In the genomic region with DNA sequence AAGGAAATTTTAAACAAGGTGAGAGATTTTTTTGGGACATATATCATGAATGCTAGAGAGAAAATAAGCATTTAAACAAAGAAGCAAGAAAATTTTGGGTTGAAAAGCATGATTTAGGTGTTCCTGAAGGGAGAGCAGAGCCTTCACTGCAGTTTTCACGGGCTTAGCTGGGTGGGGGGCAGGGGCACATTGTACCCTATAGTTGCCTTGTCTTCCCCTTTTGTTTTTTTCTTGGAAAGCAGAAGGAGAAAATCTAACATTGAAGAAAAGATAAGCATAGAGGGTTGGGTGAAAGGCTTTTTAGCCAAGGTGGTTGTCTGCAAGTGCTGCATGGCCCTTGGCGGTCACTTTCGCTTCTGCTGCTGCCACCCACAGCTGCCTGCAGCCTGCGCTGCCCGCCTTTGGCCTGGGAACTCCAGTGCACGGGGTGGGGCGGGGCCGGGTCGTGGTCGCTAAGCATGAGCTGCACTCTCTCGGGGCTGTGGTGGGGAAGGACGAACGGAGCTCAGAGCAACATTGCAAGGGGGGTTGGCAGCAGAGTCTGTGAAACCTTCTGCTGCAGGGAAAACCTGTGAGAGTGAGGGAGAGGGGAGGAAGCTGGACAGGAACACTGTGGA, we compare ENCODE assay signal across 8 mouse cellular contexts. TPM values are rescaled to one million over a fixed set of nuclear protein-coding genes. Genes with fewer than 3 reads are reported as not detected.
DNase-seq lines count a peak whose midpoint lies in the region; ATAC-seq lines count a peak whose summit lies in the region.

No protein-coding gene starts in this region.

- H3K4me2 ChIP-seq in hindbrain, embryonic 11.5 days (replicated peaks; ENCODE audit: low read depth, low read length) = peak overlapping the region; percentile 43
- peak overlapping the region; percentile 52 for H3K4me2 ChIP-seq in limb, embryonic 15.5 days
- H3K4me2 ChIP-seq in midbrain, embryonic 15.5 days = peak overlapping the region; percentile 70

- ATAC-seq in hindbrain, embryonic 11.5 days (ENCODE audit: low FRiP score) = peak; percentile 93
- ATAC-seq in limb, embryonic 15.5 days (ENCODE audit: insufficient number of reproducible peaks, low FRiP score, low TSS enrichment, low read depth) = 0 out of 2 replicates have a peak, but pooled peaks have one; percentile 61
- peak; percentile 95 for ATAC-seq in midbrain, embryonic 15.5 days (replicated peaks)

- peak overlapping the region; percentile 55 for H3K4me3 ChIP-seq in forebrain, embryonic 10.5 days
- H3K4me3 ChIP-seq in hindbrain, embryonic 11.5 days (ENCODE audit: low read depth, low read length) = peak overlapping the region; percentile 29
- peak overlapping the region; percentile 40 for H3K4me3 ChIP-seq in limb, embryonic 15.5 days
- peak overlapping the region; percentile 43 for H3K4me3 ChIP-seq in midbrain, embryonic 15.5 days

- peaks cover 12% of the 10 kb centered on the region for H3K4me1 ChIP-seq in forebrain, embryonic 10.5 days
- no peaks in the 10 kb centered on the region for H3K4me1 ChIP-seq in hindbrain, embryonic 11.5 days (replicated peaks; ENCODE audit: control insufficient read depth, insufficient read depth, low read length)
- 0 out of 2 replicates have a peak, but pooled peaks cover 2% of the 10 kb centered on the region for H3K4me1 ChIP-seq in limb, embryonic 15.5 days
- peaks cover 9% of the 10 kb centered on the region; the same call in 1 of the 2 replicates for H3K4me1 ChIP-seq in midbrain, embryonic 15.5 days

- 1% methylated on average over 13 of the region's 13 CpGs for WGBS in forebrain, embryonic 10.5 days
- WGBS in hindbrain, embryonic 11.5 days = 0% methylated on average over 13 of the region's 13 CpGs
- under 1% methylated on average over 13 of the region's 13 CpGs for WGBS in limb, embryonic 15.5 days
- WGBS in midbrain, embryonic 15.5 days = 0% methylated on average over 13 of the region's 13 CpGs

- no peaks in the 10 kb centered on the region for H3K36me3 ChIP-seq in forebrain, embryonic 10.5 days (replicated peaks)
- H3K36me3 ChIP-seq in hindbrain, embryonic 11.5 days (ENCODE audit: control insufficient read depth, insufficient read depth, low read length) = no peaks in the 10 kb centered on the region
- no peaks in the 10 kb centered on the region for H3K36me3 ChIP-seq in limb, embryonic 15.5 days
- H3K36me3 ChIP-seq in midbrain, embryonic 15.5 days (replicated peaks) = no peaks in the 10 kb centered on the region

- no peaks in the 10 kb centered on the region for H3K9me3 ChIP-seq in forebrain, embryonic 10.5 days
- no peaks in the 10 kb centered on the region for H3K9me3 ChIP-seq in hindbrain, embryonic 11.5 days (ENCODE audit: control insufficient read depth, low read length)
- H3K9me3 ChIP-seq in limb, embryonic 15.5 days = no peaks in the 10 kb centered on the region
- H3K9me3 ChIP-seq in midbrain, embryonic 15.5 days = no peaks in the 10 kb centered on the region

- DNase-seq in B cell, adult 2 months = peak; percentile 74 to 78
- peak; percentile 37 for DNase-seq in T-cell, adult 2 months (ENCODE audit: low spot score)
- DNase-seq in forebrain, embryonic 10.5 days (ENCODE audit: extremely low spot score, low spot score) = peak; percentile 78
- peak; percentile 74 for DNase-seq in hindbrain, embryonic 11.5 days (ENCODE audit: low spot score)
- peak; percentile 76 to 85 for DNase-seq in spleen, postnatal 4 days (ENCODE audit: low spot score in 2 of 2)
- no peak for DNase-seq in frontal cortex, adult 2 months (ENCODE audit: extremely low spot score in 1 of 2, low spot score in 1 of 2)

- H3K27ac ChIP-seq in forebrain, embryonic 10.5 days = peak overlapping the region; percentile 82
- no peak overlapping the region for H3K27ac ChIP-seq in hindbrain, embryonic 11.5 days (ENCODE audit: low read depth, low read length)
- no peak overlapping the region for H3K27ac ChIP-seq in limb, embryonic 15.5 days
- H3K27ac ChIP-seq in midbrain, embryonic 15.5 days = peak overlapping the region; percentile 1; the same call in 1 of the 2 replicates

- peak overlapping the region; percentile 42; the same call in 1 of the 2 replicates for H3K9ac ChIP-seq in hindbrain, embryonic 11.5 days (ENCODE audit: low read depth, low read length)
- H3K9ac ChIP-seq in limb, embryonic 15.5 days = no peak overlapping the region
- peak overlapping the region; percentile 50 for H3K9ac ChIP-seq in midbrain, embryonic 15.5 days

- no peaks in the 10 kb centered on the region for H3K27me3 ChIP-seq in forebrain, embryonic 10.5 days (ENCODE audit: poor library complexity, severe bottlenecking)
- no peaks in the 10 kb centered on the region for H3K27me3 ChIP-seq in hindbrain, embryonic 11.5 days (ENCODE audit: control insufficient read depth, insufficient read depth, low read length)
- H3K27me3 ChIP-seq in limb, embryonic 15.5 days = no peaks in the 10 kb centered on the region
- no peaks in the 10 kb centered on the region for H3K27me3 ChIP-seq in midbrain, embryonic 15.5 days (replicated peaks)

RNA-seq across cellular contexts. Expression of gene Klrb1f, which starts 3.3 kb away (rescaled TPM):
- 0.10 TPM in 1 of 2 replicates, not detected in the other for polyA plus RNA-seq in forebrain, embryonic 10.5 days (2016; fragmentation: Nextera tagmentation; extraction: Ambion mirVana)
- polyA plus RNA-seq in hindbrain, embryonic 11.5 days (2014; fragmentation: Nextera tagmentation; extraction: Ambion mirVana) = 0.70 TPM in 1 of 2 replicates, not detected in the other
- polyA plus RNA-seq in limb, embryonic 15.5 days (2015; fragmentation: Nextera tagmentation; extraction: Ambion mirVana) = 0.12 and 0.22 TPM in 2 replicates
- 0.55 and 0.81 TPM in 2 replicates for polyA plus RNA-seq in midbrain, embryonic 15.5 days (2015; fragmentation: Nextera tagmentation; extraction: Ambion mirVana)
- polyA plus RNA-seq in frontal cortex, adult 2 months (2012; rRNA removed) = 0.04 TPM in 1 of 2 replicates, not detected in the other

RNA-seq across cellular contexts. Expression of gene Clec2e, which starts 51.7 kb away (rescaled TPM):
- not detected in 2 replicates for polyA plus RNA-seq in forebrain, embryonic 10.5 days (2016; fragmentation: Nextera tagmentation; extraction: Ambion mirVana)
- polyA plus RNA-seq in hindbrain, embryonic 11.5 days (2014; fragmentation: Nextera tagmentation; extraction: Ambion mirVana) = not detected in 2 replicates
- not detected in 2 replicates for polyA plus RNA-seq in limb, embryonic 15.5 days (2015; fragmentation: Nextera tagmentation; extraction: Ambion mirVana)
- polyA plus RNA-seq in midbrain, embryonic 15.5 days (2015; fragmentation: Nextera tagmentation; extraction: Ambion mirVana) = not detected in 2 replicates
- 0.06 and 0.08 TPM in 2 replicates for polyA plus RNA-seq in frontal cortex, adult 2 months (2012; rRNA removed)

Comparison
In these comparisons a context has a peak if more than half of its experiments do, and no peak if none do; other contexts are left out.
1. DNase-seq: peak in B cell, adult 2 months (2 of 2), T-cell, adult 2 months (single experiment), forebrain, embryonic 10.5 days (single experiment), hindbrain, embryonic 11.5 days (single experiment) and spleen, postnatal 4 days (2 of 2); none in frontal cortex, adult 2 months (0 of 2).
2. H3K27ac ChIP-seq: peak in forebrain, embryonic 10.5 days (single experiment) and midbrain, embryonic 15.5 days (single experiment); none in hindbrain, embryonic 11.5 days (single experiment) and limb, embryonic 15.5 days (single experiment).
3. Peak in every context shown above with its lines, with median percentiles within 50 percentile points of each other: H3K4me3 ChIP-seq, ATAC-seq and H3K4me2 ChIP-seq.